Mouse (Mus musculus) ovary, adult 18-20 months (tissue): ENCODE data around the gene Pou3f4.
"Not testable (repeated sequence)": the region's sequence is repeated elsewhere in the genome, so short reads cannot be mapped to it uniquely, and the experiment has no call there.

Experiments
- DNase-seq: peaks from one replicate; pipeline ENCODE4 v3.0.0; 2022; ENCODE audit warnings: low spot score, mixed read lengths

Gene Pou3f4

GRCm38 (mm10) chrX:110814151-110814571 lies at the start of gene Pou3f4:
TSS of gene Pou3f4 (plus strand) at chrX:110814280.
- DNase-seq: peak; percentile 10

- no peak for DNase-seq
Observed at GRCm38 (mm10) chrX:110765939-110766338, 48.1 kb upstream of the Pou3f4 start.

GRCm38 (mm10) chrX:110774807-110775206 lies 39.3 kb upstream of the Pou3f4 start:
- DNase-seq: not testable (repeated sequence)

GRCm38 (mm10) chrX:110802502-110802901 lies 11.6 kb upstream of the Pou3f4 start:
- DNase-seq: no peak

- DNase-seq: no peak
Observed at GRCm38 (mm10) chrX:110810001-110810578, 4.0 kb upstream of the Pou3f4 start.

- no peak for DNase-seq
Observed at GRCm38 (mm10) chrX:110810753-110811506, 3.1 kb upstream of the Pou3f4 start.

- no peak for DNase-seq
Observed at GRCm38 (mm10) chrX:110812071-110812470, 2.0 kb upstream of the Pou3f4 start.

GRCm38 (mm10) chrX:110813401-110813800 lies 679 bp upstream of the Pou3f4 start:
- DNase-seq: no peak

- no peak for DNase-seq
Observed at GRCm38 (mm10) chrX:110814592-110815548, 790 bp downstream of the Pou3f4 start.

GRCm38 (mm10) chrX:110815549-110815930 lies 1.5 kb downstream of the Pou3f4 start:
- DNase-seq: no peak

GRCm38 (mm10) chrX:110816609-110817008 lies 2.5 kb downstream of the Pou3f4 start:
- DNase-seq: no peak

- DNase-seq: no peak
Observed at GRCm38 (mm10) chrX:110817211-110817610, 3.1 kb downstream of the Pou3f4 start.

GRCm38 (mm10) chrX:110837450-110837849 lies 23.4 kb downstream of the Pou3f4 start:
- no peak for DNase-seq

- DNase-seq: no peak
Observed at GRCm38 (mm10) chrX:110851300-110851699, 37.2 kb downstream of the Pou3f4 start.
